Mouse (Mus musculus): ENCODE measurements at regions not wholly inside any gene's neighbourhood (a gene's known extent, or its start where the extent isn't known, plus 50 kb on each side); places are given as distances from the start of the nearest gene placed in this dataset.
"Not testable (repeated sequence)": the region's sequence is repeated elsewhere in the genome, so short reads cannot be mapped to it uniquely, and the experiment has no call there.

DNA sequence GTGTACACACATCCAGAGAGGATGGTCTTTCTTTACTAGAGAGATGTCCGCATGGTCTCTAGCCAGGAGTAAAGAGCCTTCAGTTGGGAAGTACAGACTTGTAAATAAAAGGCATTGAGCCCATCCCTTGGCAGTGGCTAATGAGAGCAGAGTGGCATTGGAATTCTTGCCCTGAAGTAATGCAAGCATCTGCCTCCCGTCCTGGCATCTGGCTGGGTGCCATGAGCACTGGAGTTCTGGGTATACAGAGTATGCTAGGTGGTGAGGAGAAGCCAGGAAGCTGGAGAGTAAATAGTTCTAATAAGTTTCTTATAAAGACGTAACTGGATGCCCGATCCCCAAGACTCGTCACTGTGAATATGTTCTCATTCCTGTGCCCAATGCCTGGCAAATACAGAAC is 367.8 kb downstream of the Lrig3 start:
- no peak for DNase-seq

DNA sequence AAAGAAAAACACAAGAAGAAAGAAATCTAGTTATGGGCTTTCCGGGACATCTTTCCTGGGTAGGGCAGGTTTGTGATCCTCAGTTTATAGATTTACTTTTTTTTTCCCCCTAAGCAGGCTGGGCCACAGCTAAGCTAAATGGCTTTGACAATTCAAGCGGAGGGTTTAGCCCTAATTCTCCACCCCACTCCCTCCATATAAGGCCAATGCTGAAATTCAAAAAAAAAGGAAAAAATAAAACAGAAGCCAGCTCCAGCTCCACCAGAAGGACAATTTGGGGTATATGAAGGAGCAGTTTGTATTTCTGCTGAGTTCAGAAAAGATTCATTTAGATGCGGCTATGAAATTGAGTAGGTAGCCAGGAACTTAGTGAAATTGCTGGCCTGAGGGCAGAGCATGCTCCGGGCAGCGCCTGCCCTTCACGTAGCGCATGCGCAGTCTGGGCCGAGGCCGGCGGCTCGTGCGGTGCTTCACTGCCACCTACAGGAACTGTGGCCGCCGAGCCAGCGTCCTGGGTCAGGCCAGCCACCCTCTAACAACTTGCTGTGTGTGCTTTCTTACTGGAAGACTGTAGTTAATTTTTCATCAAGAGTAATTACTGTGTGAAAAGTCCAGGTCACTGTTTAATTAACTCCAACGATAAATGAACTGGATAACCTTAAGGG is 364.5 kb downstream of the Lrig3 start:
- DNase-seq: peak; percentile 90

DNA sequence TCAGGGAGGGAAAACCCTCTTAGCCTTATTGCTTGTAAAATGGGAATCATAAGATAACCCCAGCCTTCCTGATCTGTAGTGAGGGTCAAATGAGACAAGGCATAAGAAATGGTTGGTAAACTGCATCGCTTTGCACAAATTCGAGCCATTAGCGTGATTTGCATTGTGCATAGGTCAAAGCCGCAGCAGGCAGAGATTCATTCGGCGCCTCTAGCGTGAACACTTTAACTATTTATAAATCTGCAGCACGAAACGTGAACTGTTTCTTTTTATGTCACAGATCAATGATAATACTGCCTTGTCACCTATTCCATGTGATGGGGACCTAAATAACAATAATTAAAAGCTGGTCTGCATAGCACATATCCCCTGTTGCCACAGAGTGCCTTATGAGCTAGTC is 354.9 kb downstream of the Lrig3 start:
- no peak for DNase-seq

DNA sequence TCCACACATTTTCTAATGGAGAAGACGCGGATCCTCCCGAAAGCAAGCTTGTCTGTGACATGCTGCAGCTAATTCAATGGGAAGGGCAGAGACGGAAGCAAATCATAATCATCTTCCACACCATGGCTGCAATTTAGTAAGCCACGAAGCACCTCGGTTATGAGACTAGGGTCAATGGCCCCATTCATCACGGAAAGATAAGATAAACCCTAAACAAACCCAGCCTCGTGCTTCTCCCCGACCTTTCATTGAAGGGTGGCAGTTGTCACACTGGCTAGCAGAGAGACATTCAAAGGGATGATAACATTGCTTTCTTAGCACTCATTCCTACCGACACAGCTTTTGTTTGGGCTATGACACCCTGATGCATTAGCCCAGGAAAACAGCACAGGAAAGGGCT is 353.8 kb downstream of the Lrig3 start:
- DNase-seq: no peak

DNA sequence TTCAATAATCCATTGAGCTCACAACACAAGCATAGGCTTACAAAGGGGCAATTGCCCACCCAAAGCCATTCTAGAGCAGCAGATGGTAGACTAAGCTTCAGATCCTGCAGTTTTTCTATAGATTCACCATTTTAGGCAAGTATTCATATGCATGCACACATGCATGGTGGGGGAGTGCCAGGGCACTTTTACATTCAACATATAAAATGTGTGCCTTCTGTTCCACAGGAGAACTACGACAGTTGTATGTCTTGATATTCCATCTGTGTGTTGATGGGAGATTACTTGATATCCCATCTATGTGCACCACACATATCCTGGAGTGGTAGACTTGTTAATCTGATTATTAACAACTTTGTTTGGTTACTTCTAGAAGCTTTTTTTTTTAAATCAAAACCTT is 334.0 kb downstream of the Lrig3 start:
- DNase-seq: peak; percentile 41

DNA sequence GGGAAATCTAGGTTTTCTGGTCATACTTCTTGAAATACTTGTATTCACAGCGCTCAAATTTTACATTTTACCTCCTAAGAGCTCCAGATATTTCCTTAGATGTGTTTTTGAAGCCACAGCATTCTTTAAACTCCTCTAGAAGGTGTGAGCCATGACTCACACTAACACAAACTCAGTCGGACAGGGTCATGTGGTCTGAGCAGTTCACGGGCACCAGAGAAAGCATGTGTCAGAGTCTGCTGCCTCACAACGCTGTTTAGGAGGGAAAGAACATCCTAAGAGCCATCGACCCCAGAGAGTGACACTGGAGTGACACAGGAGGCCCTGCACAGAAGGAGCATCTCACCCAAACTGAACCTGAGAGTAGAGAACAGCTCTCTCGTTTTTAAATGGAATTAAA is 332.2 kb downstream of the Lrig3 start:
- DNase-seq: no peak

DNA sequence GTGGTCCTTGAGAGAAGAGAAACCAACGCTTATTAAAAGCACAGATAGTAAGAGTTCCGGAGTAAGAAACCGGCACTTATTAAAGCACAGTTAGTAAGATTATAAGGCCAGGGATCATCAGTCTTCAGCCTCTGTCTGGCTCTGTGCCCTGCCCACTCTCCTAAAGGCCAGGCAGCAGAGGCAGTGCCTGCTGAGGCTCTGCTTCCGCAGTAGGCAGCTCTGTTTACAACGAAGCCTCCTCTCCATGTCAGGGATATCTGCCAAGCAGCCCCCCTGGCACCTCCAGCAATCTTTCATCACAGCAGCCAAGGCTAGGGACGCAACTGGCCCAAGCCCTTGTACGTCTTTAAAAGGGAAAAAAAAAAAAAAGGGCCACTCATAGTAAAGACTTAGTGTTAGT is 329.9 kb downstream of the Lrig3 start:
- no peak for DNase-seq

DNA sequence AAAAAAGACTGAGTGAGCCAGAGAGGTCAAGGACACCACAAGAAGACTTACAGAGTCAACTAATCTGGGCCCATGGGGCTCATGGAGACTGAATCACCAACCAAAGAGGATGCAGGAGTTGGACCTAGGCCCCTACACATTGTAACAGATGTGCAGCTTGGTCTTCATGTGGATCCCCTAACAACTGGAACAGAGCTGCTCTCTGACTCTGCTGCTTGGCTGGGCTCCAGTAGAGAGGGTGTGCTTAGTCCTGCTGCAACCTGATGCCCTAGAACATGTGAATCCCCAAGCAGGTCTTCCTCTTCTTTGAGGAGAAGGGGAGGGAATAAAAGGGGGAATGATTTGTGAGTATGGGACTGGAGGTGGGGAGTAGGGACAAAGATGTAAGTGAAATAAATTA is 325.8 kb downstream of the Lrig3 start:
- DNase-seq: no peak

DNA sequence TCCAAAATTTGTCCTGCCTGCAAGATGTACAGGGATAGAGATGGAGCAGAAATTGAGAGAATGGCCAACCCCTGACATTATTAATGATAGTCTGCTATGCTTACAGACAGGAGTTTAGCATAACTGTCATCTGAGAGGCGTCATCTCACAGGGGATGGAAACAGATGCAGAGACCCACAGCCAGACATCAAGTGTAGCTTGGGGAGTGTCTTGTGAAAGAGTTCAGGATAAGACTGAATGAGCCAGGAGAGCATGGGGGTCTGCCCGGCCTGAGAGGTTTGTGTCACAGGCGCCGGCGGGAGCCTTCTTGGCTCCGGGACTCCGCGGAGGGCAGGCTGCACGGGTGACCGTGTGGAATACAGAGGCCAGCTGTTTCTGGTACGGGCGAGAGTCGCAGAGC is 319.1 kb downstream of the Lrig3 start:
- DNase-seq: not testable (repeated sequence)

DNA sequence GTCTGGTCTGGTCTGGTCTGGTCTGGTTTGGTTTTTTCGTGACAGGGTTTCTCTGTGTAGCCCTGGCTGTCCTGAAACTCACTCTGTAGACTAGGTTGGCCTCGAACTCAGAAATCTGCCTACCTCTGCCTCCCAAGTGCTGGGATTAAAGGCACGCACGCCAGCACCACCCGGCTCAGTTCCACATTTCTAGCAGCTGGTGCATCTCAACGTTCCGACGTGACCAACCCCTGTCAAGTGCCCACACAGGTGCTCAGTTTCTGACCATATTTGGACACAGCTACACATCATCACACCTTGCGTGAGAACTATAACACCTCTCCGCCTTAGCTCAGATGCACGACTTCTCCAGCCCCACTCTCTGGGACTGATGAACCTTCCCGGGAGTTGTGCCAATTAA is 304.4 kb downstream of the Lrig3 start:
- DNase-seq: no peak

DNA sequence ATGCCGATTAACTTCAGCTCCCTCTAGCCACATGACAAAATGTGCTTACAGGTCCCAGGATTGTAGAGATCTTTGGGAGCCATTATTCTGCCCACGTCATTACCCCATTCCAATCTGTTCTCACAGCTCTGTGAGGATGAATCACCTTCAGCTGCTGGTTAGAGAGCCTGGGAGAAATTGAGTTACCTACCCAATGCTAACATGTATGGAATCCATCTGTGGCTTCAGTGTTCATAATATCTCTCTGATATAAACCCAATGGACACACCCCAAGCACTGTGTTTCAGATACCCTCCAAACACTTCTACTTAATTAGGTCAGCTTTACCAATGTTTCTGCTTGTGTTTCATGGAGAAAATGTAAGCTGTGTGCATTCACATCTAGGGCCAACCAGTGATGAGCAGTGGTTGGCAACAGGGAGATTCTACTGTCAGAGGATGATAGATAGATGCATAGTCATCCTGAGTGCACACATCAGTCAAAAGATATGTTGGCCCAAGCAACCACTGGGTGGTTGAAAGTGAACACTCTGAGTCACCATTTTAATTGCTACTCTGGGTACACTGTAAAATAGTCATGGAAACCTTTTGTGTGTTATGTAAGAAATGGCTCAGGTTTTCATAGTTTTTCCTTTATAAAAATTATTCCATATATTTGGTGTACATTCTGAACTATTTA is 301.5 kb downstream of the Lrig3 start:
- no peak for DNase-seq

DNA sequence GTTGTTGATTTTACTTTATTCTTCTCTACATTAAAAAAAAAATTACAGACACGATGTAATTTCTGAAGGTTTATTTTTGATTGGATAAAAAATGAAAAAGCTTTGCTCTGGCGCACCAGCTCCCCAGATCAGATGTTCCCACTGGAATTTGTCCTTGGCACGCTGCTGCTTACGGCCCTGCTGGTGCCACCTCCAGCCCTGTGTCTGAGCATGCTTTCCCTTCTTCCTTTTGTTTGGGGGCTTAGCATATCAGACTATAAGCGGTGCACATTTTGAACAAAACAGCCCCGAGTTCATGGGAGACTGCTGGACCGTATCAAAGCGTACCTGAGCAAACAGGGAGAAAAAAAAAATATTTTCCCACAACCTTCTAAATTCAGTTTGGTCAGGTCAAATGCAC is 291.2 kb downstream of the Lrig3 start:
- DNase-seq: no peak

DNA sequence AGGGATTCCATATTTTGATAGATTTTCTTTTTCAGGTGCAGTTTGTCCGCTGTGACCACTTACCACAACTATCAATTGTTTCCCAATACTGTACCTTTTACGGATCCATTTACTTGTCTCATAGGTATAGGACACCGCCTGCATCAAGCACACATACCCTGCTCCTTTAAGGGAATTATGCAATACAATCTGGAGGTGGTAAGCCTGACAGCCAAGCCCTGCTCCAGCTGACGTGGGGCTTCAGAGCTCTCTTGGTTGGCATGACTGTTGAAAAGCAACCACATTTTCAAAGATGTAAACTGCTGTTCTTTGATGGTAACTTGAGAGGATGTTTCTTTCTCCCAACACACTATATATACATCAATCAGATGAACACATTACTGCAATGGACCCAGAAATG is 288.2 kb downstream of the Lrig3 start:
- DNase-seq: no peak

DNA sequence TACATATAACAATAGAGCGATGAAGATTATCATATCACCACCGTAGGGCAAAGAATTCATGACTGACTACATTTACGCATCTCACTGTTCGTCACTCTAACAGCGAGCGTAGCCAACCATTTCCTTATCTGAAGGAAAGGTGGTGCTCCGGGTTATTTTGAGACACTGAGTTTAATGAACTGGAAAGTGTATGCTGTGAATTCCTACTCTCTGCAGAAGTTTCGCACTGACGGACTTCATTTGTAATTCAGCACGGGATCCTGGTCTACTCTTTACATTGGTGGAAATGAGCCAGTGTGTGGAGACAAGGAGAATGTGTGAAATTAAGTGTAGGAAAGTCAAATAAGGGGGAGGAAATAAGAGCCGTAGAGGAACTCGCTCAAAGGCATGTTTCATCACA is 283.2 kb downstream of the Lrig3 start:
- DNase-seq: no peak

DNA sequence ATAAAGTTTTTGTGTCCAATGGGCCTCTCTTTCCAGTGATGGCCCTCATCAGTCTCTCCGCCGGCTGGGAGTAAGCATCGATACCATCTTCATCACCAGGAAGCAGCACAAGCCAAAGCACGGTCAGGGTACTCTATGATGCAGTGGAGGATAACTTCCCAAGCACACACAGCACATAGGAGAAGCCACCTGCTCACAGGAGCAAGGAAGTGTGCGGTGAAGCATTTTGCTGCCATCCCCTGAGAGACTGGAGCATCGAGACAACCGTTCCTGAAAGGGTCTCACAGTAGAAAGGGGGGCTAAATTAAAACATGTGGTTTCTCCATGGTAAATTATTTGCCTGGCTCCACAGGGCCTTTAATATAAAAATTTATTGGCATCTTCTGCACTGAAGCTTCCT is 277.1 kb downstream of the Lrig3 start:
- DNase-seq: no peak

DNA sequence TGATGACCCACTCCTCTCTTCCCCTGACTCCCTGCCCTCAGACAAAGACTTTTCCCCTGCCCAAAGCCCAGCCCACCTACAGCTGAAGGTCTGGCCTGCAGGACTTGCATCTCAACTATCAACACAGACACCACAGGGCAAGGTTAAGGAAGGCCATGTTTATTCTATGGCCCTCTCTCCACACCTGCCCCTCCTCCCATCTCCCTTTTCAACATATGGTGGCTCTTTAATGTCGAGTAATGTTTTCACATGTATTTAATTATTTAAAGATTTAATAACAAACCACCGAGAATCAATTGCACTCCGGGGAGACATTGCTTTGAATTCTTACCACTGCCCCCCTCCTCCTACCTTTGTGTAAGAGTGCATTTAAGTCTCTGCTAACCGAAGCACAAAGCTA is 273.6 kb downstream of the Lrig3 start:
- no peak for DNase-seq

Data from right cerebral cortex, postnatal 4 days (tissue).